Mouse (Mus musculus) megakaryocyte progenitor cell, adult 5-6 weeks (primary cell): ENCODE measurements around the gene Cebpb. TPM values are rescaled to one million over a fixed set of nuclear protein-coding genes. Genes with fewer than 3 reads are reported as not detected.
A peak's percentile ranks its signal among the peaks of the same experiment; 100 is the strongest.

Experiments
- ATAC-seq: replicated peaks from 2 replicates; pipeline ENCODE4 v1.8.0; 2016; ENCODE audit warnings: mild to moderate bottlenecking, moderate TSS enrichment, inconsistent platforms; ENCODE audit not compliant: poor library complexity
- total RNA-seq, 2 experiments: library from RNA; stranded (forward) in 1 of 2; stranded (reverse) in 1 of 2; fragments of 157-497, 149-512 nt in 1 of 2; fragments of 200-1000 nt in 1 of 2; gene quantifications; 2 replicates each; pipeline versions ENCODE4 v1.2.3 to v1.2.4; 2015 to 2017

Gene Cebpb
- total RNA-seq, 2 experiments from 2014 or later = 16.3 to 19.6 TPM

DNA sequence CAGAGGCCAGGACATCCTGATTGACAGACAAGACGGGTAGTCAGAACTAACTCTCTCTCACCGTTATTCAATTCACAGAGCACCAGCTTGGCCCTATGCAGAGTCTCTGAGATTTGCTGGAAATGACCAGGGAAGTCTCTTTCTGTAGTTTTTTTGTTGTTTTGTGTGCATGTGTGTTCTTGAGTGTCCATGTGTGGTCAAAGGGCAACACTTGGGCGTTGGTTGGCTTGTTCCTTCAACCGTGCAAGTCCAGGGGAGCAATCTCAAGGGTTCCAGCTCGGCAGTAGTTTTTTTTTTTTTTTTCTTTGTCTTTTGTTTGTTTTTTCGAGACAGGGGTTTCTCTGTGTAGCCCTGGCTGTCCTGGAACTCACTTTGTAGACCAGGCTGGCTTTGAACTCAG is 26.0 kb upstream of the Cebpb start:
- ATAC-seq = no peak

- ATAC-seq = no peak
These were observed 22.6 kb upstream of the Cebpb start for GRCm38 (mm10) chr2:167665972-167666713.

DNA sequence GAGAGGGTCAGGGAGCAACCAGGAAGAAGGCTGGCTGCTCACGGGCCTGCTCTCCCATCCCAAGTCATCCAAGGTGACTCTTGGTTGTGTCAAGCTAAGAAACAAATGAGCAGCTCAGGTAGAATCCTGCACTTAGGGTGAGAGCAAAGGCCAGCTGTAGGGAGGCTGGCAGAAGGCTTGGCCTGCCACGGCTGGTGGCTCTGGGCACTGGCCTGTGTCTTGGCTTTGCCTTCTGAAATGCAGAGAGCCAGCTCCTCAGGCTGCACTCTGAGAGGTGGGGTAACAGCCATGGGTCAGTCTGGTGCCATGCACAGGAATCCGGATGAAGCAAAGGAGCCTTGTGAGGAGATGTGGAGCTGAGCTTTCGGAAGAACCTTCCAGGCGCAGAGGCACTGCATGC is 20.3 kb upstream of the Cebpb start:
- no peak for ATAC-seq

GRCm38 (mm10) chr2:167669398-167669797 is 19.3 kb upstream of the Cebpb start:
- no peak for ATAC-seq

GRCm38 (mm10) chr2:167671101-167671633 is 17.5 kb upstream of the Cebpb start:
- no peak for ATAC-seq

- peak; percentile 82 for ATAC-seq
These were observed 16.5 kb upstream of the Cebpb start for GRCm38 (mm10) chr2:167672212-167672685.

- ATAC-seq = peak; percentile 57
These were observed 13.4 kb upstream of the Cebpb start for GRCm38 (mm10) chr2:167675120-167675909.

GRCm38 (mm10) chr2:167678600-167678999 is 10.1 kb upstream of the Cebpb start:
- no peak for ATAC-seq

- ATAC-seq = peak; percentile 86
These were observed 8.7 kb upstream of the Cebpb start for GRCm38 (mm10) chr2:167679902-167680430.

DNA sequence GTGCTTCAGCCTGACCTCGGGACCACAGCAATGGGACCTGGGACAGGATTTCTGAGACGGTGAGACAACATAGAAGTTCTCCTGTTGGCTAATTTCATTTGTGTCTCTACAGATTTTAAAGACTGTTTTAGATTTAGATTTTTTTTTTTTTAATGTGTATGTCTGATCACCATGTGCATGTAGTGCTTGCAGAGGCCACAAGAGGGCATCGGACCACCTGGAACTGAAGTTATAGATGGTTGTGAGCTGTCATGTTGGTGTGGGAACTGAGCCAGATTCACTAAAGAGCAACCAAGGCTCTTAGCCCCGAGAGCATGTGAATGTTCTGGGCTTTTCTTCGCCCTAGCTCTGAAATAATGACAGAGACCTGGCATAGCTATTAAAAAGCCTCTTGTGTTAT is 8.1 kb upstream of the Cebpb start:
- peak; percentile 54 for ATAC-seq

DNA sequence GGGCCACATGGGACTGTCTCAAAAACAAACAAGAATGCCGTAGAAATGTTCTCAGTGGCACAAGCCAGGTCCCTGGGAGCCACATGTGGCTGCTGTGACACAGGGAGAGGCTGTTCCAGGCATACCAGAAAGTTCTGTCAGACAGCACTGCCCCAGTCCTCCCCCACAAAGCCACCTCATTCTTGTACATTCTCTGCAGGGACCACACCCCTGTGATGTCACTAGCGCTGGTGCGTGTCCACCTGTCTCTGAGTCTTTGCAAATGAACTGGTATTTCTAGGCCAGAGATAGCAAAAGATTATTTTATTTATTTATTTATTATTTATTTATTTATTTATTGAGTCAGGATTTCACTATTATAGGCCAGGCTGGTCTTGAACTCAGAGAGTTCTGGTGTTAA is 5.0 kb upstream of the Cebpb start:
- no peak for ATAC-seq

GRCm38 (mm10) chr2:167685137-167685536 is 3.6 kb upstream of the Cebpb start:
- peak; percentile 56 for ATAC-seq

DNA sequence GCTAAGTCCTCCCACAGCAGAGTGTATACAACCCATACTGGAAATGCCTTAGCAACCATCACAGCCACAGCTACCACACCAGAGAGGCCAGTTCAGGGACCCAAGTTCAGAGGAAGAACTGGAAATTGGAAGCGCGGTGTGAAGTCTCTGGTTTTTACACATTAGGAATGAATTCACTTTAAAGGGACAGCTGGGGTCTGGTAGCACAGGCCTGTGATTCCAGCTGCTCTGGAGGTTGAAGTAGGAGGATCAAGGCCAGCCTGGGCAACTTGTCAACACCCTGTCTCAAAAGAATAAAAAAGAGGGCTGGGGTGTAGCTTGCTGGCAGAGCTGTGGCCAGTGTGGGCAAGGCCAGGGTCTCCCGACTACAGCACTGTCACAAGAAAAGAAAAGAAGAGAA is 2.9 kb upstream of the Cebpb start:
- no peak for ATAC-seq

DNA sequence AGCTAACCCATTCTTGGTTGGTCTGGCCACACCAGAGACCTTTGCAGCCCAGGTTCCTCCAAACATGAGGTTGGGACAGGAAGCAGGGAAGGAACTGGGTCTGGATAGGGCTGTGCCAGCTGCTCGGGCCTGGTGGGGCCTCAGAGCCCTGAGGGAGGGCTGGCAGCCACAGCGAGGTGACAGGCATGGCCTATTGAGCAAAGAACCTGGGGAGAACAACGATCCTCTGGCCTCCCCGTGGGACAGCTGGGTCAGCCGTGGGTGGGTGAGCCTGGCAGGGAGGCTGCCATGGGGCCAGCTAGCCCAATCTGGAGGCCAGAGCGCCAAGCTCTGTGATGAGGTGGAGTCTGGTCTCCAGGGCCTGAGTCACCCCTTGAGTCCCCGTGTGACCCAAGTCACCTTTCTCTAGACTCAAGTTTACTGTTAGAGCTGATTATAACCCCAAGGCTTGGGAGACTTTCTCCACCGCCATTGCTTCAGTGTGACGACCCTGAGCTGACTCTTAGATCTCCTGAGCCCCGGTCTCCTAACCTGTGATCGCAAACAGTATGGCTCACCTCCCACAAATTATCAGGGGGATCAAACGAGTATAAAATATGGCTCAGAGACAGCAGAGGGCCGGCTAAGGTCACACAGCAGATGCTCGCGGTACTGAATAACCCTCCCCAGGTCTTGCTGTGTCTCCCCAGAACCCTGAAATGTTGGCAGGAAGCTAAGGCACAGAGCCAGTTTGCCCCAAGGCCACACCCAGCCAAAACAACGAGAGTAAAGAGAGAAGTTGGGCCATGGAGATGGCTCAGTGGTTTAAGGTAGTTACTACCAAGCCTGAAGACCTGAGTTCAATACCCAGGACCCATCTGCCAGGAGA is 2.1 kb upstream of the Cebpb start:
- no peak; the same call in 1 of the 2 replicates for ATAC-seq

DNA sequence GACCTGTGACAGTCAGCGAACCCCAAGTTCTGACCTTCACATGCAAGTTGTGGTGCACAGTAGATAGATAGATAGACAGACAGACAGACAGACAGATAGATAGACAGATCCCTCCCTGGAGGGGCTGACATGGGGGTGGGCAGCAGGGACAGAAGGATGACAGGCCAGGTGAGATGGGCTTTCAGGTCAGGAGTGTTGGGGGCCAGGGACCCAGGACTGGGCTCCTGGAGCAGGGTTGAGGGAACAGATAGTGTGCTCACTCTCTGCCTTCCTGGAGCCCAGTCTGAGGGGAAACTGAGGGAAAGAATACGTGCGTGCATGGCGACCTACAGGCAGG is 1.5 kb upstream of the Cebpb start:
- ATAC-seq = no peak

DNA sequence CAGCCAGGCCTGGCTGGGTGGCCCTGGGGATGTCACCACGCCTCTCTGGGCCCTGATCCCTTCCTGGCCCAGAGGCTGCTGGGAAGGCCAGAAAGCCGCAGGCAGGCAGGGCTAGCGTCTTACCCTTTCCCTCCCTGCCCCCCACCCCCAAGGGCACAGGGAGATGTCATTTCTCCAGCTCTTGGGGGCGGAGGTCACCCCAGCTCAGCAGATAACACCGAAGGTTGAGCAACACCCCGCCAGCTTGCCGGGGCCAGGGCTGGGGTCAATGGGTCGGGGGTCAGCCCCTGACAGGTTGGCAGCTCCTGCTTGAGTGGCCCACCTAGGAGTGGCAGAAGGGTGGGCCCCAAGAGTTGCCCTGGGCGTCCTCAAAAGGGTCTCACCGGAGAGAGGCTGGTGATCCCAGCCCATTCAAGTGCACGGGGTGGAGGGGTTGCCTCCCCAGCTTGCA is 1.0 kb upstream of the Cebpb start:
- ATAC-seq = no peak

DNA sequence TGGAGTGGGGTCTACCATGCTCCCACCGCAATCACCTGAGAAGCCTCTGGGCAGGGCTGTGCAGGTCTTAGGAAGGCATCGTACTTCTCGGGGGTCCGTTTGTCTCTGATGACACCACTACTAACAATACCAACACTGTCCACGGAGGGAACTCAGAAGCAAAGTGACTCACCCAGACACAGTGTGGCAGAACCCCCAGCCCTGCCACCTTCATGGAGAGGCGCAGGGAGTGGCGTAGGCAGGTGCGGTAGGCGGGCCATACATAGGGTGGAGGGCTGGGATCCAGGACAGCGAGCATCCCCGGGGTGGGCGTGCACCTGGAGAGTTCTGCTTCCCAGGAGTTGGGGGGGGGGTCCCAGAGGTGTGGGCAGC is 603 bp upstream of the Cebpb start:
- ATAC-seq = peak; percentile 7; the same call in 1 of the 2 replicates

DNA sequence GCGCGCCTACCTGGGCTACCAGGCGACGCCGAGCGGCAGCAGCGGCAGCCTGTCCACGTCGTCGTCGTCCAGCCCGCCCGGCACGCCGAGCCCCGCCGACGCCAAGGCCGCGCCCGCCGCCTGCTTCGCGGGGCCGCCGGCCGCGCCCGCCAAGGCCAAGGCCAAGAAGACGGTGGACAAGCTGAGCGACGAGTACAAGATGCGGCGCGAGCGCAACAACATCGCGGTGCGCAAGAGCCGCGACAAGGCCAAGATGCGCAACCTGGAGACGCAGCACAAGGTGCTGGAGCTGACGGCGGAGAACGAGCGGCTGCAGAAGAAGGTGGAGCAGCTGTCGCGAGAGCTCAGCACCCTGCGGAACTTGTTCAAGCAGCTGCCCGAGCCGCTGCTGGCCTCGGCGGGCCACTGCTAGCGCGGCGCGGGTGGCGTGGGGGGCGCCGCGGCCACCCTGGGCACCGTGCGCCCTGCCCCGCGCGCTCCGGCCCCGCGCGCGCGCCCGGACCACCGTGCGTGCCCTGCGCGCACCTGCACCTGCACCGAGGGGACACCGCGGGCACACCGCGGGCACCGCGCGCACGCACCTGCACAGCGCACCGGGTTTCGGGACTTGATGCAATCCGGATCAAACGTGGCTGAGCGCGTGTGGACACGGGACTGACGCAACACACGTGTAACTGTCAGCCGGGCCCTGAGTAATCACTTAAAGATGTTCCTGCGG is 945 bp downstream of the Cebpb start, which contains the start of gene Tmem189:
Gene Tmem189 (minus strand): TSS at position 322 of the 718 bp plus-strand sequence.
- ATAC-seq = peak; percentile 32

DNA sequence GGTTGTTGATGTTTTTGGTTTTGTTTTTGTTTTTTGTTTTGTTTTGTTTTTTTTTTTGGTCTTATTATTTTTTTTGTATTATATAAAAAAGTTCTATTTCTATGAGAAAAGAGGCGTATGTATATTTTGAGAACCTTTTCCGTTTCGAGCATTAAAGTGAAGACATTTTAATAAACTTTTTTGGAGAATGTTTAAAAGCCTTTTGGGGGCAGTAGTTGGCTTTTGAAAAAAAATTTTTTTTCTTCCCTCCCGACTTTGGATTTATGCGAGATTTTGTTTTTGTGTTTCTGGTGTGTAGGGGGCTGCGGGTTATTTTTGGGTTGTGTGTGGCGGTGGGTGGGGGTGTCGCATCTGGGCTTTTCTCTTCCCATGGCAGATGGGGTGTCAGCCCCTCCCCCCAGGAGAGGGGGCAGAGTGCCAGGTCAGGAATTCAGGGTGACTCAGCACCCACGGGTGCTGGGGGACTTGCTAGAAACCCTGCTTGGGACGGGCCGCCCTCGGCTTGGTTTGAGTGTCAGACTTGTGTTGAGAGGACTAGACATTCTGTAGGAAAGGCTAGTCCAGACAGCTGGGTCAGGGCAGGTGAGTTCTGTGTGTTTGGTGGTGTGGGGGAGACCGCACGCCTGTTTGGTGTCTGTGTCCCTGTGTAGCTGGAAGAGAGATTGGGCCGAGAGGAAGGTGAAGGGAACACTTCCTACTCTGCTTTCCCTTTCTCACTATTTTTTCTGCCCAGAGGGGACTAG is 1.7 kb downstream of the Cebpb start:
- no peak for ATAC-seq
